Mouse (Mus musculus): ENCODE data around the gene Neu2.

The Neu2 gene

GRCm38 (mm10) chr1:87537008-87537407 lies 27.3 kb downstream of the Neu2 start:
- peak; percentile 39 for DNase-seq (ENCODE audit: low spot score)

- DNase-seq (ENCODE audit: low spot score) = peak; percentile 50
Observed at GRCm38 (mm10) chr1:87541614-87542013, 31.9 kb downstream of the Neu2 start.

- DNase-seq (ENCODE audit: low spot score) = no peak
Observed at GRCm38 (mm10) chr1:87551008-87551407, 41.3 kb downstream of the Neu2 start.

GRCm38 (mm10) chr1:87553586-87553985 lies 43.9 kb downstream of the Neu2 start:
- DNase-seq (ENCODE audit: low spot score) = no peak

- DNase-seq (ENCODE audit: low spot score) = no peak
Observed at GRCm38 (mm10) chr1:87562967-87563366, 53.3 kb downstream of the Neu2 start.

GRCm38 (mm10) chr1:87565760-87566159 lies 56.1 kb downstream of the Neu2 start:
- DNase-seq (ENCODE audit: low spot score) = no peak

GRCm38 (mm10) chr1:87568398-87568797 lies 58.7 kb downstream of the Neu2 start:
- DNase-seq (ENCODE audit: low spot score) = no peak

GRCm38 (mm10) chr1:87573261-87573660 lies 63.6 kb downstream of the Neu2 start:
- no peak for DNase-seq (ENCODE audit: low spot score)

GRCm38 (mm10) chr1:87573800-87574215 lies 64.1 kb downstream of the Neu2 start, which contains the start of gene Ngef:
TSS of gene Ngef (minus strand) at chr1:87573870.
- DNase-seq (ENCODE audit: low spot score) = no peak

GRCm38 (mm10) chr1:87574353-87574752 lies 64.7 kb downstream of the Neu2 start:
- DNase-seq (ENCODE audit: low spot score) = no peak

- no peak for DNase-seq (ENCODE audit: low spot score)
Observed at GRCm38 (mm10) chr1:87574785-87575184, 65.1 kb downstream of the Neu2 start.

- no peak for DNase-seq (ENCODE audit: low spot score)
Observed at GRCm38 (mm10) chr1:87578965-87579364, 69.3 kb downstream of the Neu2 start.

GRCm38 (mm10) chr1:87580824-87581223 lies 71.1 kb downstream of the Neu2 start:
- no peak for DNase-seq (ENCODE audit: low spot score)

- peak; percentile 53 for DNase-seq (ENCODE audit: low spot score)
Observed at GRCm38 (mm10) chr1:87589162-87589561, 79.5 kb downstream of the Neu2 start.

GRCm38 (mm10) chr1:87589980-87590379 lies 80.3 kb downstream of the Neu2 start:
- DNase-seq (ENCODE audit: low spot score) = no peak

- DNase-seq (ENCODE audit: low spot score) = peak; percentile 64
Observed at GRCm38 (mm10) chr1:87594261-87594660, 84.6 kb downstream of the Neu2 start.

- no peak for DNase-seq (ENCODE audit: low spot score)
Observed at GRCm38 (mm10) chr1:87594671-87595070, 85.0 kb downstream of the Neu2 start.

GRCm38 (mm10) chr1:87600533-87600932 lies 90.8 kb downstream of the Neu2 start:
- DNase-seq (ENCODE audit: low spot score) = no peak

- no peak for DNase-seq (ENCODE audit: low spot score)
Observed at GRCm38 (mm10) chr1:87601801-87602200, 92.1 kb downstream of the Neu2 start.

- DNase-seq (ENCODE audit: low spot score) = no peak
Observed at GRCm38 (mm10) chr1:87603389-87603788, 93.7 kb downstream of the Neu2 start.

- peak; percentile 59 for DNase-seq (ENCODE audit: low spot score)
Observed at GRCm38 (mm10) chr1:87605296-87605695, 95.6 kb downstream of the Neu2 start.

GRCm38 (mm10) chr1:87607385-87608091 lies 97.8 kb downstream of the Neu2 start:
- peak; percentile 61 for DNase-seq (ENCODE audit: low spot score)

- DNase-seq (ENCODE audit: low spot score) = no peak
Observed at GRCm38 (mm10) chr1:87608416-87609046, 98.8 kb downstream of the Neu2 start.

All from left cerebral cortex, adult 11 months (tissue).